Mouse (Mus musculus) megakaryocyte, embryonic 14.5 days (primary cell): ENCODE results near the gene Ddx59.

Source experiments
- FLI1 ChIP-seq: IDR thresholded peaks from 2 replicates; pipeline ENCODE4 v1.6.1; 2012; ENCODE audit warnings: low read length, inconsistent platforms, mixed read lengths
- GATA1 ChIP-seq: IDR thresholded peaks from 3 replicates; pipeline ENCODE4 v1.6.1; 2012; ENCODE audit warnings: mixed read lengths, low read length, inconsistent platforms, borderline replicate concordance

GRCm38 (mm10) chr1:136440741-136441140 is 25.7 kb downstream of the Ddx59 start:
- TF ChIP-seq GATA1 = no peak
- TF ChIP-seq FLI1 = no peak
